Mouse (Mus musculus) ES-E14 (cell line): ENCODE results near the gene Apoc1.

Experiments
- CHD2 ChIP-seq: IDR thresholded peaks from 2 replicates; pipeline ENCODE4 v1.6.1; 2014; ENCODE audit warnings: mild to moderate bottlenecking, low read depth, low read length, inconsistent platforms
- HCFC1 ChIP-seq: IDR thresholded peaks from 2 replicates; pipeline ENCODE4 v1.6.1; 2012; ENCODE audit warnings: low read length, inconsistent platforms, borderline replicate concordance; ENCODE audit not compliant: insufficient read depth
- MAFK ChIP-seq: IDR thresholded peaks from 2 replicates; pipeline ENCODE4 v1.6.1; 2014; ENCODE audit warnings: mild to moderate bottlenecking, low read depth, low read length, inconsistent platforms; ENCODE audit not compliant: insufficient read depth
- ZC3H11A ChIP-seq: IDR thresholded peaks from 2 replicates; pipeline ENCODE4 v1.6.1; 2012; ENCODE audit warnings: low read depth, mild to moderate bottlenecking, inconsistent platforms, low read length, borderline replicate concordance
- ZNF384 ChIP-seq: IDR thresholded peaks from 2 replicates; pipeline ENCODE4 v1.6.1; 2012; ENCODE audit warnings: low read depth, low read length, inconsistent platforms

DNA sequence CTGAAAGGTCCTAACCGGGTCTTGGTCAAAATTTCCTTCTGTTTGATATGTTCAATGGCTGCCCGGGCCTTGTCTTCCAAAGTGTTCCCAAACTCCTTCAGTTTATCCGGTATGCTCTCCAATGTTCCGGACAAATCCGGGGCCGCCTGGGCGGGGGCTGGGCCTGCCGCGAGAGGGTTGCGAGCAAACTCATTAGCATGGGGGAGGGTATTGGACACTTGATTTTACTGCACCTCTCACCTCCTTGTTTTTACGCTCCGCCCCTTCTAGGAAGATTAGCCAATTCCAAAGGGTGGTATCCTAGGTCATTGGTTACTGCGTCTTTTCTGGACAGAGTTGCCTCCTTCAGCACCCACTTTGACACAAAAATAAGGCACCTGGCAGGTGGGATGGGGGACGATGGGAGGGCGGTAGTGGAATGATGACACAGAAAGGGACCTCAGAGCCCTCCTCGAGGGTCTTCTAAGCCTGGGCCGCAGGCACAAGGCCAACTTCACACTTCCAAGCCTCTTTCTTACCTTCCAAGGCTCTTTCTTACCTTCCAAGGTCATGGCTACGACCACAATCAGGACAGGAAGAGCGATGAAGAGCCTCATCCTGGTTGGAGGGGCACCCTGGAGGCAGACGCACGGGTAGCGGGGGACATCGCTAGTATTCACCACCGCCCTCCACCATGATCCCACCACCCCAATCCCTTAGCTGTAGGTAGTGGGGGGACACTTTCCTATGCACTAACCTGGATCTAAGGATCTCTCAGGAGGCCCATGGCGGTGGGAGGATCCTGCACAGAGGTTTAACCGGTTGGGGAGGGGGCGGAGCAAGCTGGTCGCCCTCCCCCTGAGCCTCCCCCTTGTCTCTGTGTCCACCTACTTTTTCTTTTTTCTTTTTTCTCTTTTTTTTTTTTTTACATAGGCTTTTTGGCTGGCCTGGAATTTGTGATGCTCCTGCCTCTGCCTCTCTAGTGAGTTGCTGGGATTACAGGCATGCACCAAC lies at the start of gene Apoc1:
- no peak for TF ChIP-seq ZNF384
- no peak for TF ChIP-seq HCFC1
- peak; percentile 5; the same call in 1 of the 2 replicates for TF ChIP-seq CHD2
- no peak for TF ChIP-seq ZC3H11A
- TF ChIP-seq MAFK = no peak
